Mouse (Mus musculus) heart, embryonic 10.5 days (tissue): ENCODE measurements around the gene Tcf21. TPM values are rescaled to one million over a fixed set of nuclear protein-coding genes. Genes with fewer than 3 reads are reported as not detected.

Experiments
- DNase-seq: peaks from one replicate; pipeline ENCODE4 v3.0.0-alpha.2; 2017; ENCODE audit warnings: low spot score
- H3K27ac ChIP-seq: fragments of 300-500 bp; sonication (generic); 2 replicates; pipeline ENCODE4 v1.5.1; 2016; ENCODE audit warnings: mild to moderate bottlenecking
- H3K27me3 ChIP-seq: fragments of 300-500 bp; sonication (generic); 2 replicates; pipeline ENCODE4 v1.6.1; 2016; ENCODE audit warnings: mild to moderate bottlenecking; ENCODE audit not compliant: poor library complexity, insufficient read depth, severe bottlenecking
- H3K36me3 ChIP-seq: fragments of 300-500 bp; sonication (generic); 2 replicates; pipeline ENCODE4 v1.6.1; 2016; ENCODE audit warnings: mild to moderate bottlenecking, moderate library complexity
- H3K4me1 ChIP-seq: fragments of 300-500 bp; sonication (generic); 2 replicates; pipeline ENCODE4 v1.6.1; 2016; ENCODE audit warnings: mild to moderate bottlenecking
- H3K4me3 ChIP-seq: fragments of 300-500 bp; sonication (generic); 2 replicates; pipeline ENCODE4 v1.5.1; 2016; ENCODE audit warnings: mild to moderate bottlenecking, moderate library complexity
- H3K9me3 ChIP-seq: fragments of 300-500 bp; sonication (generic); 2 replicates; pipeline ENCODE4 v1.6.1; 2016; ENCODE audit warnings: mild to moderate bottlenecking, moderate library complexity
- WGBS: fragments of 180-500 bp; shearing (Covaris S2); methylation state at CpG from one replicate; pipeline ENCODE4 v1.1.7; 2016; 5-methylcytosine and 5-hydroxymethylcytosine counted together
- polyA plus RNA-seq: library from polyadenylated mRNA; unstranded; fragments of >200 nt; fragmentation: Nextera tagmentation; extraction: Ambion mirVana; gene quantifications from 2 replicates; pipeline ENCODE4 v1.2.1, GENCODE M21; 2016

Tcf21 gene
- polyA plus RNA-seq, 1 experiment from 2014 or later, result 75.4 TPM

DNA sequence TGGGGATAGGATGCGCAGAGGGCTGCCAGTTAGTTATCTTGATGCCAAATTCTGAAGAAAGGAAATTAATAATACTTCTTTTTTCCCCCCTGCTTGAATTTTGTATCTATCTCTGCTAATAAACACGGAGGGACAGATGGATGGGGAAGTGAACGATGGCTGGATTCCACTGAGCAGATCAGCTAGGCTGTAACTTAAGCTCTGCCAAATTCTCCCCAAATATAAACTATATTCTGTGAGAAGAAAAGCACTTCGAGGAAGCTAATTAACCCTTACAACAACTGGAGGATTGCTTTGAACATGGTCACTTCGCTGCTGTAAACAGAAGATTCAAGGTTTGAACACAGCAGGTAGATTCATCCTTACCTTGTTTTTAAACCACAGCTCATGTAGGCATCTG is 2.5 kb upstream of the Tcf21 start:
- Histone ChIP-seq H3K4me1 (peaks cover 13% of the 10 kb centered on the region), H3K4me3 (no peak overlapping the region), H3K36me3 (no peaks in the 10 kb centered on the region), H3K27me3 (peaks cover 58% of the 10 kb centered on the region), H3K9me3 (no peaks in the 10 kb centered on the region), H3K27ac (no peak overlapping the region)
- 20% methylated on average over 5 of the region's 5 CpGs for WGBS
- no peak for DNase-seq

- Histone ChIP-seq H3K9me3 (no peaks in the 10 kb centered on the region), H3K36me3 (no peaks in the 10 kb centered on the region), H3K4me1 (peaks cover 13% of the 10 kb centered on the region), H3K27me3 (peaks cover 60% of the 10 kb centered on the region), H3K27ac (no peak overlapping the region), H3K4me3 (no peak overlapping the region)
- WGBS, result 20% methylated on average over 5 of the region's 5 CpGs
- DNase-seq, result no peak
Observed at GRCm38 (mm10) chr10:22821709-22822108, 1.7 kb upstream of the Tcf21 start.

GRCm38 (mm10) chr10:22821267-22821666 is 1.3 kb upstream of the Tcf21 start:
- DNase-seq, result no peak
- Histone ChIP-seq H3K36me3 (no peaks in the 10 kb centered on the region), H3K4me1 (peaks cover 13% of the 10 kb centered on the region), H3K9me3 (no peaks in the 10 kb centered on the region), H3K27ac (no peak overlapping the region), H3K4me3 (no peak overlapping the region), H3K27me3 (peaks cover 62% of the 10 kb centered on the region)
- WGBS, result 63% methylated on average over 1 of the region's 1 CpGs

DNA sequence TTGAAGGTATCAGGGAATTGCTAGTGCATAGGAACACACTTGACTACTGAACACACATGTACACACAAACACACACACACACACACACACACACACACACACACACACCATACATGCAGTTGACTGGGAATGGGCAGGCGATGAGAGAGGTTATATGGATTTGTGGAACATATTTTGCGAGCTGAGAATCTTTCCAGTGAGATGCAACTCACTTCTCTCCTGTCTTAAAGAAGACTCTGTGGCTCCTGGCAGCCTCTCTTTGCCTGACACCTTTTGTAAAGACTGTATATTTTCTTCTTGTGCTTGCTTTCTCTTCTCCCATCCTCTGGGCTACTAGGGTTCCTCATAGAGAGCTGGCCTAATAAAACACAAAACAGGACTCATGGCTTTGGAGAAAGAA is 867 bp upstream of the Tcf21 start:
- H3K36me3 ChIP-seq, result no peaks in the 10 kb centered on the region
- no peak overlapping the region for H3K27ac ChIP-seq
- whole genome bisulfite sequencing, result 38% methylated on average over 2 of the region's 2 CpGs
- H3K4me1 ChIP-seq, result peaks cover 16% of the 10 kb centered on the region
- peaks cover 66% of the 10 kb centered on the region for H3K27me3 ChIP-seq
- no peak overlapping the region for H3K4me3 ChIP-seq
- DNase-seq, result no peak
- no peaks in the 10 kb centered on the region for H3K9me3 ChIP-seq

- H3K4me1 ChIP-seq, result peaks cover 22% of the 10 kb centered on the region
- H3K9me3 ChIP-seq, result no peaks in the 10 kb centered on the region
- H3K4me3 ChIP-seq, result peak overlapping the region; percentile 70
- no peak for DNase-seq
- H3K36me3 ChIP-seq, result no peaks in the 10 kb centered on the region
- H3K27me3 ChIP-seq, result peaks cover 76% of the 10 kb centered on the region
- WGBS, result under 1% methylated on average over 42 of the region's 42 CpGs
- peak overlapping the region; percentile 88 for H3K27ac ChIP-seq
Observed at GRCm38 (mm10) chr10:22819239-22819870, 619 bp downstream of the Tcf21 start.

GRCm38 (mm10) chr10:22818600-22819238 is 1.3 kb downstream of the Tcf21 start:
- WGBS, result 2% methylated on average over 12 of the region's 12 CpGs
- DNase-seq, result no peak
- Histone ChIP-seq H3K27me3 (peaks cover 78% of the 10 kb centered on the region), H3K36me3 (no peaks in the 10 kb centered on the region), H3K4me3 (peak overlapping the region; percentile 70), H3K27ac (peak overlapping the region; percentile 88), H3K4me1 (peaks cover 26% of the 10 kb centered on the region), H3K9me3 (no peaks in the 10 kb centered on the region)

DNA sequence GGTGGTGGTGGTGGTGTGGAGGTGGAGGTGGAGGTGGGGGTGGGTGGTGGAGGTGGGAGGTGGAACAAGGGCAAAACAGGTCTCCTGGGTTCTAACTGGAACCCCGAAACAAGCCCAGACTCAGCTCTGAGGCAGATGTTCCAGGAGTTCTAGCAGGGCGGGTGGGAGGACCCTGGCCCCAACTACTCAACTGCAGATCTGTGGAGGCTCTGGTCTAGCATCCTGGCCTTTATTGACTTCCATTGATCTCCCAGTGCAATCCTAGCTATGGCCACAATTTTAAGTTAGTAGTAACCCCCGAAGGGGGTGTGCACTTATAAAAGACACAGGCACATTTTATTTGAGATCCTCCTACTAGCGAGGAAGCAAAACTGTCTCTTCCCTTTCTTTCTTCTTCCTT is 2.0 kb downstream of the Tcf21 start:
- peaks cover 33% of the 10 kb centered on the region for H3K4me1 ChIP-seq
- H3K36me3 ChIP-seq, result no peaks in the 10 kb centered on the region
- H3K9me3 ChIP-seq, result no peaks in the 10 kb centered on the region
- H3K4me3 ChIP-seq, result peak overlapping the region; percentile 70
- H3K27ac ChIP-seq, result peak overlapping the region; percentile 63
- 8% methylated on average over 4 of the region's 4 CpGs for WGBS
- H3K27me3 ChIP-seq, result peaks cover 81% of the 10 kb centered on the region
- DNase-seq, result no peak

- DNase-seq, result no peak
- H3K27me3 ChIP-seq, result peaks cover 80% of the 10 kb centered on the region
- H3K36me3 ChIP-seq, result no peaks in the 10 kb centered on the region
- peak overlapping the region; percentile 70 for H3K4me3 ChIP-seq
- H3K27ac ChIP-seq, result peak overlapping the region; percentile 63
- H3K4me1 ChIP-seq, result peaks cover 33% of the 10 kb centered on the region
- no peaks in the 10 kb centered on the region for H3K9me3 ChIP-seq
- 3% methylated on average over 18 of the region's 18 CpGs for WGBS
Observed at GRCm38 (mm10) chr10:22817561-22817960, 2.4 kb downstream of the Tcf21 start.

GRCm38 (mm10) chr10:22816237-22816762 is 3.7 kb downstream of the Tcf21 start:
- Histone ChIP-seq H3K4me3 (peak overlapping the region; percentile 52), H3K4me1 (peaks cover 36% of the 10 kb centered on the region), H3K27me3 (peaks cover 82% of the 10 kb centered on the region), H3K27ac (peak overlapping the region; percentile 70), H3K9me3 (no peaks in the 10 kb centered on the region), H3K36me3 (no peaks in the 10 kb centered on the region)
- no peak for DNase-seq
- under 1% methylated on average over 28 of the region's 28 CpGs for WGBS

DNA sequence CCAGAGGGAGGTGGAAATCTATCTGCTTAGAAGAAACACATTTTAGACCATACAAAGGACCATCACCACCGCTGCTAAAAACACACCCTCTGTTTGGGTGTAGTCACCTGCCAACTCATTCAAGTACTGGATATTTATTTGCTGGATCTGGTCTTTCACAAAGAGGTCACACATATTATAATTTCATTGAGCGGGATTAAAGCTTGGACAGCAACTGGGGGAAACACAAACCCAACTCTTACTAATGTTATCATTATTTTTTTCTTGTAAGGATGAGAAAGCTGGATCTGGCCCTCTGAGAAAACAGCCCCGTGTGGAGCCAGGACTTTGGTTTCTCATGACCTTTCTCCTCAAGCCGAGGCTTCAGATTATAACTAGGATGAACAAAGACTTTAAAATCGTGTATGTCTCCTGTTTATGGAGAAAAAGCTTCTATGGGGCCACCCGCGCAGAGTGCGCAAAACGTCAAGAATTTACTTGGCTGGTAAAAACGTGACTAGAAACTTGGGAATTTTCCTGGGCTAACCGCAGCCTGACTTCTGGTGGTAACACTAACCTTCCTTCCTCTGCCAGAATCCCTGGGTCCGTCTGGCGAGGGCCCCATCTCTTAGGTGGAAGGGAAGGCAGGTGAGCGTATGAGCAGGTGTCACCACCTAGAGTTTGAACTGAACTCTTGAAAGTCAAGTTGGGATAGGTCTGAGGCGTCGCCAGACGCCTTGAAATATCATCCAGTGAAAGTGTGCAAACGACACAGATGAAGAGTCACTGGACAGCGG is 4.3 kb downstream of the Tcf21 start:
- H3K4me3 ChIP-seq, result peak overlapping the region; percentile 52
- no peak for DNase-seq
- peaks cover 36% of the 10 kb centered on the region for H3K4me1 ChIP-seq
- H3K27ac ChIP-seq, result peak overlapping the region; percentile 70
- H3K36me3 ChIP-seq, result no peaks in the 10 kb centered on the region
- 6% methylated on average over 19 of the region's 19 CpGs for WGBS
- H3K27me3 ChIP-seq, result peaks cover 80% of the 10 kb centered on the region
- no peaks in the 10 kb centered on the region for H3K9me3 ChIP-seq

- H3K36me3 ChIP-seq, result no peaks in the 10 kb centered on the region
- 0% methylated on average over 2 of the region's 2 CpGs for WGBS
- peaks cover 78% of the 10 kb centered on the region for H3K27me3 ChIP-seq
- H3K27ac ChIP-seq, result no peak overlapping the region
- H3K4me3 ChIP-seq, result peak overlapping the region; percentile 52
- no peaks in the 10 kb centered on the region for H3K9me3 ChIP-seq
- peaks cover 31% of the 10 kb centered on the region for H3K4me1 ChIP-seq
- no peak for DNase-seq
Observed at GRCm38 (mm10) chr10:22814771-22815170, 5.2 kb downstream of the Tcf21 start.

DNA sequence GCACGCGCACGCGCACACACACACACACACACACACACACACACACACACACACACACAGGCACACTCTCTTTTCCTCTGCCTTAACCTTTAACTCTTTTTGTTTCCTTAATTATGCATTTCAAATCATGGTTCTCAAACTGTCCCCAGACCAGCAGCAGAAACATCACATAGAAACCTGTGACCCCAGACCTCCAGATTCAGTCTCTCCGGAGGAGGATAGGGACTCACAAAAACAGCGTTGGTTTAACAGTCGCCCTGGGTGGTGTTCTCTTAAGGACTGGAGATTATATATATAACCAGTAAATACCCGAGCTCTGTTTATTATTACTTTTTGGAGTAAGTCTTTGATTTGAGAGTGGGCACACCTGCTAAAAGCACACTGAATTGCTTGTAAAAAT is 5.7 kb downstream of the Tcf21 start:
- Histone ChIP-seq H3K4me3 (peak overlapping the region; percentile 52), H3K27ac (no peak overlapping the region), H3K9me3 (no peaks in the 10 kb centered on the region), H3K36me3 (no peaks in the 10 kb centered on the region), H3K27me3 (peaks cover 78% of the 10 kb centered on the region), H3K4me1 (peaks cover 26% of the 10 kb centered on the region)
- no peak for DNase-seq
- 1% methylated on average over 8 of the region's 8 CpGs for WGBS
